Mouse (Mus musculus) heart, embryonic 12.5 days (tissue): ENCODE measurements around the gene Ebf3. TPM values are rescaled to one million over a fixed set of nuclear protein-coding genes. Genes with fewer than 3 reads are reported as not detected.

Experiments
- ATAC-seq: fragments of 200-750 bp; cut with Nextera tagmentation; 2 replicates; pipeline ENCODE4 v1.8.0; 2017; ENCODE audit warnings: moderate TSS enrichment, moderate library complexity; ENCODE audit not compliant: insufficient number of reproducible peaks, low FRiP score
- H3K27ac ChIP-seq: fragments of 300-500 bp; sonication (generic); 2 replicates; pipeline ENCODE4 v1.5.1; 2016; ENCODE audit warnings: mild to moderate bottlenecking, moderate library complexity; ENCODE audit not compliant: poor library complexity, severe bottlenecking
- H3K27me3 ChIP-seq: fragments of 300-500 bp; sonication (generic); replicated peaks from 2 replicates; pipeline ENCODE4 v1.6.1; 2016; ENCODE audit warnings: mild to moderate bottlenecking, moderate library complexity
- H3K36me3 ChIP-seq: fragments of 300-500 bp; sonication (generic); 2 replicates; pipeline ENCODE4 v1.6.1; 2016; ENCODE audit warnings: mild to moderate bottlenecking, moderate library complexity
- H3K4me1 ChIP-seq: fragments of 300-500 bp; sonication (generic); replicated peaks from 2 replicates; pipeline ENCODE4 v1.6.1; 2016; ENCODE audit warnings: mild to moderate bottlenecking
- H3K4me2 ChIP-seq: fragments of 300-500 bp; sonication (generic); 2 replicates; pipeline ENCODE4 v1.6.1; 2016; ENCODE audit warnings: mild to moderate bottlenecking, moderate library complexity
- H3K4me3 ChIP-seq: fragments of 300-500 bp; sonication (generic); 2 replicates; pipeline ENCODE4 v1.5.1; 2016; ENCODE audit warnings: mild to moderate bottlenecking
- H3K9ac ChIP-seq: fragments of 300-500 bp; sonication (generic); 2 replicates; pipeline ENCODE4 v1.6.1; 2016; ENCODE audit warnings: mild to moderate bottlenecking, moderate library complexity
- H3K9me3 ChIP-seq: fragments of 300-500 bp; sonication (generic); replicated peaks from 2 replicates; pipeline ENCODE4 v1.6.1; 2016; ENCODE audit warnings: mild to moderate bottlenecking, moderate library complexity
- WGBS: fragments of 180-500 bp; shearing (Covaris S2); methylation state at CpG from one replicate; pipeline ENCODE4 v1.1.7; 2016; 5-methylcytosine and 5-hydroxymethylcytosine counted together
- polyA plus RNA-seq: library from polyadenylated mRNA; unstranded; fragments of >200 nt; fragmentation: Nextera tagmentation; extraction: Ambion mirVana; gene quantifications from 2 replicates; pipeline ENCODE4 v1.2.1, GENCODE M21; 2016

Ebf3 gene
- polyA plus RNA-seq, 1 experiment from 2014 or later, result 0.61 TPM

GRCm38 (mm10) chr7:137220436-137220835, 93.8 kb downstream of the Ebf3 start:
- Histone ChIP-seq H3K4me1 (peaks cover 5% of the 10 kb centered on the region; the same call in 1 of the 2 replicates), H3K27me3 (0 out of 2 replicates have a peak, but pooled peaks cover 3% of the 10 kb centered on the region), H3K9ac (no peak overlapping the region), H3K9me3 (no peaks in the 10 kb centered on the region), H3K4me2 (no peak overlapping the region), H3K4me3 (no peak overlapping the region), H3K27ac (no peak overlapping the region), H3K36me3 (no peaks in the 10 kb centered on the region)
- no peak for ATAC-seq
- 67% methylated on average over 4 of the region's 4 CpGs for WGBS

- Histone ChIP-seq H3K27ac (no peak overlapping the region), H3K4me3 (no peak overlapping the region), H3K4me1 (peaks cover 5% of the 10 kb centered on the region; the same call in 1 of the 2 replicates), H3K9me3 (no peaks in the 10 kb centered on the region), H3K9ac (no peak overlapping the region), H3K4me2 (no peak overlapping the region), H3K27me3 (0 out of 2 replicates have a peak, but pooled peaks cover 3% of the 10 kb centered on the region), H3K36me3 (no peaks in the 10 kb centered on the region)
- 84% methylated on average over 12 of the region's 12 CpGs for WGBS
- ATAC-seq, result no peak
Observed at GRCm38 (mm10) chr7:137218706-137219105, 95.5 kb downstream of the Ebf3 start.

- Histone ChIP-seq H3K27me3 (0 out of 2 replicates have a peak, but pooled peaks cover 3% of the 10 kb centered on the region), H3K36me3 (no peaks in the 10 kb centered on the region), H3K9ac (no peak overlapping the region), H3K9me3 (no peaks in the 10 kb centered on the region), H3K27ac (no peak overlapping the region), H3K4me1 (no peaks in the 10 kb centered on the region), H3K4me2 (no peak overlapping the region), H3K4me3 (no peak overlapping the region)
- no peak for ATAC-seq
- WGBS, result 58% methylated on average over 1 of the region's 1 CpGs
Observed at GRCm38 (mm10) chr7:137213444-137213843, 100.8 kb downstream of the Ebf3 start.

- H3K27ac ChIP-seq, result no peak overlapping the region
- no peaks in the 10 kb centered on the region for H3K27me3 ChIP-seq
- no peak overlapping the region for H3K4me2 ChIP-seq
- no peak overlapping the region for H3K9ac ChIP-seq
- no peak overlapping the region for H3K4me3 ChIP-seq
- no peaks in the 10 kb centered on the region for H3K9me3 ChIP-seq
- no peaks in the 10 kb centered on the region for H3K4me1 ChIP-seq
- WGBS, result 57% methylated on average over 4 of the region's 4 CpGs
- H3K36me3 ChIP-seq, result no peaks in the 10 kb centered on the region
- no peak for ATAC-seq
Observed at GRCm38 (mm10) chr7:137211332-137211731, 102.9 kb downstream of the Ebf3 start.

GRCm38 (mm10) chr7:137209688-137210345, 104.4 kb downstream of the Ebf3 start:
- no peaks in the 10 kb centered on the region for H3K9me3 ChIP-seq
- no peak overlapping the region for H3K4me2 ChIP-seq
- H3K4me3 ChIP-seq, result no peak overlapping the region
- H3K36me3 ChIP-seq, result no peaks in the 10 kb centered on the region
- no peak for ATAC-seq
- no peaks in the 10 kb centered on the region for H3K4me1 ChIP-seq
- 75% methylated on average over 15 of the region's 15 CpGs for whole genome bisulfite sequencing
- no peak overlapping the region for H3K27ac ChIP-seq
- no peak overlapping the region for H3K9ac ChIP-seq
- H3K27me3 ChIP-seq, result no peaks in the 10 kb centered on the region

- no peaks in the 10 kb centered on the region for H3K9me3 ChIP-seq
- no peak overlapping the region for H3K9ac ChIP-seq
- no peak overlapping the region for H3K4me3 ChIP-seq
- H3K36me3 ChIP-seq, result no peaks in the 10 kb centered on the region
- H3K4me1 ChIP-seq, result no peaks in the 10 kb centered on the region
- no peaks in the 10 kb centered on the region for H3K27me3 ChIP-seq
- no peak overlapping the region for H3K27ac ChIP-seq
- 57% methylated on average over 5 of the region's 5 CpGs for WGBS
- ATAC-seq, result no peak
- no peak overlapping the region for H3K4me2 ChIP-seq
Observed at GRCm38 (mm10) chr7:137208556-137208955, 105.7 kb downstream of the Ebf3 start.

GRCm38 (mm10) chr7:137206770-137207285, 107.4 kb downstream of the Ebf3 start:
- Histone ChIP-seq H3K4me3 (no peak overlapping the region), H3K4me1 (no peaks in the 10 kb centered on the region), H3K27me3 (no peaks in the 10 kb centered on the region), H3K4me2 (no peak overlapping the region), H3K9ac (no peak overlapping the region), H3K27ac (no peak overlapping the region), H3K9me3 (no peaks in the 10 kb centered on the region), H3K36me3 (no peaks in the 10 kb centered on the region)
- 84% methylated on average over 21 of the region's 21 CpGs for WGBS
- no peak for ATAC-seq

- Histone ChIP-seq H3K36me3 (no peaks in the 10 kb centered on the region), H3K4me2 (no peak overlapping the region)
Observed at GRCm38 (mm10) chr7:137199533-137199932, 114.7 kb downstream of the Ebf3 start.

GRCm38 (mm10) chr7:137198921-137199320, 115.3 kb downstream of the Ebf3 start:
- Histone ChIP-seq H3K9ac (no peak overlapping the region), H3K4me3 (no peak overlapping the region), H3K4me1 (0 out of 2 replicates have a peak, but pooled peaks cover 4% of the 10 kb centered on the region), H3K9me3 (no peaks in the 10 kb centered on the region), H3K36me3 (no peaks in the 10 kb centered on the region), H3K27me3 (0 out of 2 replicates have a peak, but pooled peaks cover 10% of the 10 kb centered on the region), H3K27ac (no peak overlapping the region), H3K4me2 (no peak overlapping the region)
- no peak for ATAC-seq
- WGBS, result 82% methylated on average over 15 of the region's 15 CpGs

More at GRCm38 (mm10) chr7:137199533-137199932, 114.7 kb downstream of the Ebf3 start:
- Histone ChIP-seq H3K27me3 (0 out of 2 replicates have a peak, but pooled peaks cover 10% of the 10 kb centered on the region), H3K9me3 (no peaks in the 10 kb centered on the region), H3K4me3 (no peak overlapping the region), H3K4me1 (0 out of 2 replicates have a peak, but pooled peaks cover 4% of the 10 kb centered on the region), H3K9ac (no peak overlapping the region), H3K27ac (no peak overlapping the region)
- 80% methylated on average over 4 of the region's 4 CpGs for WGBS
- no peak for ATAC-seq

- Histone ChIP-seq H3K27me3 (0 out of 2 replicates have a peak, but pooled peaks cover 10% of the 10 kb centered on the region), H3K9ac (no peak overlapping the region), H3K36me3 (no peaks in the 10 kb centered on the region), H3K4me3 (no peak overlapping the region), H3K27ac (no peak overlapping the region), H3K4me2 (no peak overlapping the region), H3K4me1 (0 out of 2 replicates have a peak, but pooled peaks cover 4% of the 10 kb centered on the region), H3K9me3 (no peaks in the 10 kb centered on the region)
- 75% methylated on average over 23 of the region's 23 CpGs for WGBS
- ATAC-seq, result 0 out of 2 replicates have a peak, but pooled peaks have one; percentile 22
Observed at GRCm38 (mm10) chr7:137197118-137198030, 116.9 kb downstream of the Ebf3 start.

GRCm38 (mm10) chr7:137196536-137196935, 117.7 kb downstream of the Ebf3 start:
- Histone ChIP-seq H3K36me3 (no peaks in the 10 kb centered on the region), H3K9ac (no peak overlapping the region), H3K4me3 (no peak overlapping the region), H3K27ac (no peak overlapping the region), H3K4me1 (peaks cover 8% of the 10 kb centered on the region; the same call in 1 of the 2 replicates), H3K9me3 (no peaks in the 10 kb centered on the region), H3K4me2 (no peak overlapping the region), H3K27me3 (0 out of 2 replicates have a peak, but pooled peaks cover 10% of the 10 kb centered on the region)
- 72% methylated on average over 6 of the region's 6 CpGs for WGBS
- no peak for ATAC-seq
